Mouse (Mus musculus): ENCODE data around the gene Ap2b1.

DNA sequence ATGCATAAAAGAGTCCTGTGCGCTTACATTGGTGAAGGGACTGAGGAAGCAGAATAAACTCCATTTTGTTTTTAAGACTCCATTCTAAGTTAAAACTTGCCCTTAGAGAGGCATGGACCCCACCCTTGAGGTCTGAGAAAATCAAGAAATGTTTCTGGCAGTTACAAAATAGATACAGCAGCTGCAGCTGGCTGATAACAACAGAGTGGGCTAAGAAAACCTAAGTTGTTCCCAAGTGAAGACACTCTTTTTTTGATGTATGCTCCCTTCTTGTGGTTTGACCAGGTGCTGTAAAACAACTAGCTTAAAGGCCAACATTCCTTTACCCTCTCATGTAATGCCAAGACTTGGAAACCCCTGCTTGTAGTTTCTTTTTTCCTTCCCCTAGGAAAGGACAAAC, 36.2 kb upstream of the Ap2b1 start:
- no peak for TF ChIP-seq CTCF (IDR thresholded peaks at IDR 0.05; ENCODE audit: borderline replicate concordance, control insufficient read depth, extremely low read depth, insufficient read depth, low read length, poor library complexity)
- no peak for TF ChIP-seq POLR2A (IDR thresholded peaks at IDR 0.05; ENCODE audit: control insufficient read depth, extremely low read depth, insufficient read depth, low read length, poor library complexity)

Measured in thymus, adult 2 months (tissue).